ENCODE assay signal across 15 mouse cellular contexts in the genomic region with DNA sequence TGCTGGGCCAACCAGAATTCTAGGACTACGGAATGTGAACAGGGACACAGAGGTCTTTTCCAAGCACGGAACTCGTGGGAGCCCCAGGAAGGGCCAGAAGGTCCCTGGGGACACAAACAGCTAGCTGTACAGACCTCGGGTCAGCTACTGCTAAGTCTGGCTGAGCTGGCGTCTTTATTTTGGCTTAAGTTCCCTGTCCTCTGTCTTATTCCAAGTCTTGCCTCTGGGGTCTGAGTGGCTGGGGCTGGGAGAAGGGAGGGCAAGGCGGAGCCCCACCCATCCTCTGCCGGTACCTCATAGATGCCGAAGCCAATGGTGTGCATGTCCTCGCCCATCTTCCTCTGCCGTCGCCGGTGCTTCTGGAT. TPM values are rescaled to one million over a fixed set of nuclear protein-coding genes. Genes with fewer than 3 reads are reported as not detected.
DNase-seq lines count a peak whose midpoint lies in the region; ATAC-seq and TF ChIP-seq lines count a peak whose summit lies in the region.
"Had no signal": no experiment of that assay in that cellular context is flagged by ENCODE, and none has a peak within 500 bp of the region (broad histone marks: within the 10 kb centered on the region; RNA-seq: fewer than 3 reads in every experiment).

No protein-coding gene starts in this region.

- ATAC-seq in kidney, embryonic 14.5 days (ENCODE audit: low FRiP score, low TSS enrichment) = no peak
- ATAC-seq: midbrain, embryonic 16.5 days had no signal

- no peaks in the 10 kb centered on the region; the same call in 1 of the 2 replicates for H3K36me3 ChIP-seq in kidney, adult 2 months (ENCODE audit: control insufficient read depth, insufficient read depth, low read length)
- peaks cover 87% of the 10 kb centered on the region for H3K36me3 ChIP-seq in kidney, embryonic 14.5 days (ENCODE audit: control insufficient read depth, insufficient read depth, low read length)
- H3K36me3 ChIP-seq: G1E had no signal

- peak; percentile 55 for DNase-seq in adrenal gland, postnatal 14 days
- no peak for DNase-seq in adrenal gland, postnatal 36 days
- peak; percentile 81 for DNase-seq in kidney, adult 2 months
- peak; percentile 31 to 40 for DNase-seq in frontal cortex, adult 2 months (ENCODE audit: extremely low spot score in 1 of 2, low spot score in 1 of 2)
- peak; percentile 56 for DNase-seq in kidney, postnatal 10 days
- no peak for DNase-seq in spleen, postnatal 14 days (ENCODE audit: low spot score in 2 of 2)
- no peak for DNase-seq in thymus, postnatal 36 days
- DNase-seq: adrenal gland, adult 2 months; cerebellum, adult 8-10 months; lung, postnatal 10 days had no signal

- H3K27me3 ChIP-seq in kidney, adult 2 months (replicated peaks; ENCODE audit: control insufficient read depth, insufficient read depth, low read length) = no peaks in the 10 kb centered on the region
- no peaks in the 10 kb centered on the region for H3K27me3 ChIP-seq in kidney, embryonic 14.5 days (ENCODE audit: control insufficient read depth, insufficient read depth, low read length)
- H3K27me3 ChIP-seq: embryonic facial prominence, embryonic 15.5 days; limb, embryonic 12.5 days had no signal

- H3K4me3 ChIP-seq in kidney, adult 2 months (ENCODE audit: insufficient read depth, low read depth, low read length) = no peak overlapping the region
- no peak overlapping the region for H3K4me3 ChIP-seq in kidney, embryonic 14.5 days (ENCODE audit: low read length)
- H3K4me3 ChIP-seq: embryonic facial prominence, embryonic 15.5 days; limb, embryonic 12.5 days had no signal

- no peak for TF ChIP-seq POLR2A in kidney, adult 2 months (IDR thresholded peaks at IDR 0.05; ENCODE audit: low read depth, low read length)

- H3K27ac ChIP-seq in kidney, adult 2 months (ENCODE audit: insufficient read depth, low read depth, low read length) = peak overlapping the region; percentile 36
- no peak overlapping the region for H3K27ac ChIP-seq in kidney, embryonic 14.5 days (ENCODE audit: low read depth, low read length)
- H3K27ac ChIP-seq: embryonic facial prominence, embryonic 15.5 days; limb, embryonic 12.5 days had no signal

- WGBS in kidney, adult 2 months = 72% methylated on average over 12 of the region's 12 CpGs
- 86% methylated on average over 12 of the region's 12 CpGs for WGBS in kidney, embryonic 14.5 days

- H3K9ac ChIP-seq in kidney, embryonic 14.5 days (ENCODE audit: low read depth, low read length) = no peak overlapping the region
- H3K9ac ChIP-seq: embryonic facial prominence, embryonic 15.5 days; limb, embryonic 12.5 days had no signal

- TF ChIP-seq CTCF in kidney, adult 2 months (conservative IDR thresholded peaks at IDR 0.05; ENCODE audit: insufficient read depth, insufficient read length, low read depth, low read length) = no peak

- H3K9me3 ChIP-seq in kidney, embryonic 14.5 days (ENCODE audit: control insufficient read depth, low read length) = no peaks in the 10 kb centered on the region
- H3K9me3 ChIP-seq: embryonic facial prominence, embryonic 15.5 days; G1E; limb, embryonic 12.5 days had no signal

- H3K4me2 ChIP-seq in kidney, embryonic 14.5 days (replicated peaks; ENCODE audit: low read depth, low read length) = no peak overlapping the region
- H3K4me2 ChIP-seq: embryonic facial prominence, embryonic 15.5 days; limb, embryonic 12.5 days had no signal

- H3K4me1 ChIP-seq in kidney, adult 2 months (ENCODE audit: control insufficient read depth, insufficient read depth, low read length) = peaks cover 35% of the 10 kb centered on the region
- H3K4me1 ChIP-seq in kidney, embryonic 14.5 days (ENCODE audit: control insufficient read depth, insufficient read depth, low read length) = peaks cover 29% of the 10 kb centered on the region; the same call in 1 of the 2 replicates
- H3K4me1 ChIP-seq: embryonic facial prominence, embryonic 15.5 days; limb, embryonic 12.5 days had no signal

RNA-seq across cellular contexts. Expression of a gene that starts 33.5 kb away (rescaled TPM):
- total RNA-seq in adrenal gland, postnatal 14 days (2021) = 72.2 and 78.0 TPM in 2 replicates
- total RNA-seq in adrenal gland, postnatal 36 days (2021) = 10 to 100 TPM; 67.0 to 88.1 TPM
- 31.7 and 33.0 TPM in 2 replicates for polyA plus RNA-seq in kidney, adult 2 months (2012; rRNA removed)
- polyA plus RNA-seq in kidney, embryonic 14.5 days (2014; fragmentation: Nextera tagmentation; extraction: Ambion mirVana) = 52.3 and 94.7 TPM in 2 replicates
- 73.0 and 73.1 TPM in 2 replicates for polyA plus RNA-seq in frontal cortex, adult 2 months (2012; rRNA removed)
- polyA plus RNA-seq: G1E had no signal

Comparison
In these comparisons a context has a peak if more than half of its experiments do, and no peak if none do; other contexts are left out.
1. DNase-seq: peak in adrenal gland, postnatal 14 days (single experiment), kidney, adult 2 months (single experiment), frontal cortex, adult 2 months (2 of 2) and kidney, postnatal 10 days (single experiment); none in adrenal gland, postnatal 36 days (0 of 2), spleen, postnatal 14 days (0 of 2) and thymus, postnatal 36 days (0 of 2).